Mouse (Mus musculus) kidney, postnatal 14 days (tissue): ENCODE data around the gene Krt12.

ENCODE experiments used
- DNase-seq: peaks from one replicate; pipeline ENCODE4 v3.0.0; 2022; ENCODE audit warnings: mixed read lengths

Gene Krt12

GRCm38 (mm10) chr11:99396661-99397060 lies 25.4 kb downstream of the Krt12 start:
- DNase-seq: no peak

GRCm38 (mm10) chr11:99396034-99396433 lies 26.0 kb downstream of the Krt12 start:
- no peak for DNase-seq

- DNase-seq: no peak
Observed at GRCm38 (mm10) chr11:99392492-99392891, 29.6 kb downstream of the Krt12 start.

GRCm38 (mm10) chr11:99391375-99391774 lies 30.7 kb downstream of the Krt12 start:
- DNase-seq: no peak

- DNase-seq: no peak
Observed at GRCm38 (mm10) chr11:99390866-99391265, 31.2 kb downstream of the Krt12 start.

- DNase-seq: no peak
Observed at GRCm38 (mm10) chr11:99389264-99389663, 32.8 kb downstream of the Krt12 start, which contains the start of gene Krt10. Gene Krt10 (minus strand): TSS chr11:99389364.

- DNase-seq: peak; percentile 5
Observed at GRCm38 (mm10) chr11:99388661-99389060, 33.4 kb downstream of the Krt12 start.

- DNase-seq: peak; percentile 94
Observed at GRCm38 (mm10) chr11:99385813-99386721, 36.0 kb downstream of the Krt12 start.

- peak; percentile 66 for DNase-seq
Observed at GRCm38 (mm10) chr11:99379568-99379967, 42.5 kb downstream of the Krt12 start.

- no peak for DNase-seq
Observed at GRCm38 (mm10) chr11:99374803-99375202, 47.3 kb downstream of the Krt12 start, which contains the start of gene Krt28. Gene Krt28 (minus strand): TSS chr11:99374903.

GRCm38 (mm10) chr11:99369853-99370451 lies 52.1 kb downstream of the Krt12 start:
- DNase-seq: no peak

GRCm38 (mm10) chr11:99369229-99369628 lies 52.8 kb downstream of the Krt12 start:
- peak; percentile 8 for DNase-seq

GRCm38 (mm10) chr11:99366791-99367190 lies 55.3 kb downstream of the Krt12 start:
- no peak for DNase-seq
